ENCODE assay signal across 8 mouse cellular contexts in genomic region chr16:29996139-29997069, GRCm38 (mm10).
DNase-seq lines count a peak whose midpoint lies in the region; ATAC-seq lines count a peak whose summit lies in the region.

No protein-coding gene starts in this region.

- DNase-seq in forebrain, embryonic 10.5 days (ENCODE audit: extremely low spot score, low spot score): peak; percentile 51
- no peak for DNase-seq in forebrain, embryonic 14.5 days (ENCODE audit: low spot score)
- DNase-seq in embryo, embryonic 10.5 days (ENCODE audit: low spot score): peak; percentile 72
- peak; percentile 60 for DNase-seq in mesoderm, embryonic 11.5 days (ENCODE audit: low read depth, low spot score)
- no peak for DNase-seq in layer of hippocampus, adult 9-11 months

- 36% methylated on average over 12 of the region's 12 CpGs for WGBS in forebrain, embryonic 10.5 days
- WGBS in forebrain, embryonic 14.5 days: 37% methylated on average over 12 of the region's 12 CpGs
- WGBS in heart, embryonic 16.5 days: 36% methylated on average over 12 of the region's 12 CpGs
- WGBS in midbrain, embryonic 13.5 days: 47% methylated on average over 12 of the region's 12 CpGs

- ATAC-seq in forebrain, embryonic 14.5 days: no peak
- ATAC-seq in heart, embryonic 16.5 days (replicated peaks; ENCODE audit: extremely low read depth, insufficient read depth, low FRiP score): peak; percentile 66
- ATAC-seq in activated CD4-positive, CD25-positive, alpha-beta regulatory T cell, adult 4 months: no peak
- no peak for ATAC-seq in midbrain, embryonic 13.5 days

- H3K27me3 ChIP-seq in forebrain, embryonic 10.5 days (ENCODE audit: poor library complexity, severe bottlenecking): peaks cover 30% of the 10 kb centered on the region
- H3K27me3 ChIP-seq in forebrain, embryonic 14.5 days (replicated peaks; ENCODE audit: control insufficient read depth, insufficient read depth, low read length): no peaks in the 10 kb centered on the region
- no peaks in the 10 kb centered on the region for H3K27me3 ChIP-seq in heart, embryonic 16.5 days (ENCODE audit: control insufficient read depth, insufficient read depth, low read length)
- H3K27me3 ChIP-seq in midbrain, embryonic 13.5 days: peaks cover 33% of the 10 kb centered on the region

- no peak overlapping the region for H3K4me3 ChIP-seq in forebrain, embryonic 10.5 days
- H3K4me3 ChIP-seq in forebrain, embryonic 14.5 days (ENCODE audit: low read depth, low read length): no peak overlapping the region
- H3K4me3 ChIP-seq in heart, embryonic 16.5 days (ENCODE audit: low read length): no peak overlapping the region
- no peak overlapping the region for H3K4me3 ChIP-seq in midbrain, embryonic 13.5 days (replicated peaks)

- H3K36me3 ChIP-seq in forebrain, embryonic 10.5 days (replicated peaks): no peaks in the 10 kb centered on the region
- H3K36me3 ChIP-seq in forebrain, embryonic 14.5 days (ENCODE audit: control insufficient read depth, insufficient read depth, low read length): no peaks in the 10 kb centered on the region
- no peaks in the 10 kb centered on the region for H3K36me3 ChIP-seq in heart, embryonic 16.5 days (ENCODE audit: control insufficient read depth, insufficient read depth)
- no peaks in the 10 kb centered on the region for H3K36me3 ChIP-seq in midbrain, embryonic 13.5 days

- no peak overlapping the region for H3K4me2 ChIP-seq in forebrain, embryonic 14.5 days (ENCODE audit: low read length)
- H3K4me2 ChIP-seq in heart, embryonic 16.5 days (ENCODE audit: low read depth, low read length): peak overlapping the region; percentile 18
- H3K4me2 ChIP-seq in midbrain, embryonic 13.5 days (replicated peaks): no peak overlapping the region

- H3K9me3 ChIP-seq in forebrain, embryonic 10.5 days: no peaks in the 10 kb centered on the region
- no peaks in the 10 kb centered on the region for H3K9me3 ChIP-seq in forebrain, embryonic 14.5 days (replicated peaks; ENCODE audit: control insufficient read depth, low read length)
- no peaks in the 10 kb centered on the region for H3K9me3 ChIP-seq in heart, embryonic 16.5 days (replicated peaks; ENCODE audit: control insufficient read depth, low read length)
- H3K9me3 ChIP-seq in midbrain, embryonic 13.5 days: no peaks in the 10 kb centered on the region

- H3K27ac ChIP-seq in forebrain, embryonic 10.5 days: peak overlapping the region; percentile 75
- H3K27ac ChIP-seq in forebrain, embryonic 14.5 days (ENCODE audit: low read depth, low read length): no peak overlapping the region
- H3K27ac ChIP-seq in heart, embryonic 16.5 days (ENCODE audit: low read length): peak overlapping the region; percentile 41
- no peak overlapping the region for H3K27ac ChIP-seq in midbrain, embryonic 13.5 days

- peaks cover 51% of the 10 kb centered on the region for H3K4me1 ChIP-seq in forebrain, embryonic 10.5 days
- peaks cover 10% of the 10 kb centered on the region; the same call in 1 of the 2 replicates for H3K4me1 ChIP-seq in forebrain, embryonic 14.5 days (ENCODE audit: control insufficient read depth, insufficient read depth, low read length)
- peaks cover 9% of the 10 kb centered on the region for H3K4me1 ChIP-seq in heart, embryonic 16.5 days (ENCODE audit: control insufficient read depth, insufficient read depth, low read length)
- H3K4me1 ChIP-seq in midbrain, embryonic 13.5 days (replicated peaks): no peaks in the 10 kb centered on the region

- no peak overlapping the region for H3K9ac ChIP-seq in forebrain, embryonic 14.5 days (ENCODE audit: low read length)
- H3K9ac ChIP-seq in heart, embryonic 16.5 days (ENCODE audit: low read length): no peak overlapping the region
- no peak overlapping the region for H3K9ac ChIP-seq in midbrain, embryonic 13.5 days (replicated peaks)

Comparison
In these comparisons a context has a peak if more than half of its experiments do, and no peak if none do; other contexts are left out.
1. DNase-seq: peak in forebrain, embryonic 10.5 days (single experiment), embryo, embryonic 10.5 days (single experiment) and mesoderm, embryonic 11.5 days (single experiment); none in forebrain, embryonic 14.5 days (single experiment) and layer of hippocampus, adult 9-11 months (single experiment).
2. H3K27ac ChIP-seq: peak in forebrain, embryonic 10.5 days (single experiment) and heart, embryonic 16.5 days (single experiment); none in forebrain, embryonic 14.5 days (single experiment) and midbrain, embryonic 13.5 days (single experiment).